Mouse (Mus musculus) kidney, adult 8-10 months (tissue): ENCODE results near the gene Ubr2.
A peak's percentile ranks its signal among the peaks of the same experiment; 100 is the strongest.

Source experiments
- DNase-seq, 2 experiments: peaks; one replicate each; pipeline ENCODE4 v3.0.0; 2022

Gene Ubr2

DNA sequence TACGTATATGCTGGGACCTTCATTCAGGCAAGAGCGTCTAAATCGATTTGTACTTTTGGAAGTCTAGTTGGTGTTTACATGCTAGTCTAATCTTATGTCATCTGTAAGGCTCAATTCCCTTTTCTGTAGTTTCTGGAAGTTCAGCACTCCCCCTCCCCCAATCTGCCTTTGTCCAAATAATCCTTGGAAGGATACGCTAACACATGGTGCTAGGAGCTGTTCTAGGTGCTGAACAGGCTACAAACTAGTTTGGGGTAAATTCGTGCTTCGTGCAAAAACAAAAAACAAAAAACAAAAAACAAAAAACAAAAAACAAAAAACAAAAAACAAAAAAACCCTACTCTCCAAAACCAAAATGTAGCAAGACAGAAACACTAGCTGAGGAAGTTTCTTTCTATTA, 89.5 kb downstream of the Ubr2 start:
- DNase-seq, result no peak

DNA sequence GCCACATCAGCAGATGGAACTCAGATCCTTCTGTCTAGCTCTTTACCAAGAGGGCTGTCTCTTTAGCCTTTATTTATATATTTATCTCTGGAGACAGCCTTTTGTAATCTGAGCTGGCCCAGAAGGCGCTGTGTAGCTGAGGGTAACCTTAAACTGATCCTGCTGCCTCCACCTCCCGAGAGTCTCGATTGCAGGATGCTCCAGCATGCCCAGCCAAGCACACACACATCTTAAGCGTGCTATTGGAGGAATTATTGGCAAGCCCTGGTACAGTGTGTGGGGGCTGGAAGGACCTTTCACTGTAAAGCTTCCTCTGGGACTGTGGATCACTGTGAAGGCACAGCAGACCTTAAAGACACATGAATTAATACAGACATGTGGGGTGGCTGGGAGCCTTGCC, 91.4 kb downstream of the Ubr2 start:
- DNase-seq, result no peak

DNA sequence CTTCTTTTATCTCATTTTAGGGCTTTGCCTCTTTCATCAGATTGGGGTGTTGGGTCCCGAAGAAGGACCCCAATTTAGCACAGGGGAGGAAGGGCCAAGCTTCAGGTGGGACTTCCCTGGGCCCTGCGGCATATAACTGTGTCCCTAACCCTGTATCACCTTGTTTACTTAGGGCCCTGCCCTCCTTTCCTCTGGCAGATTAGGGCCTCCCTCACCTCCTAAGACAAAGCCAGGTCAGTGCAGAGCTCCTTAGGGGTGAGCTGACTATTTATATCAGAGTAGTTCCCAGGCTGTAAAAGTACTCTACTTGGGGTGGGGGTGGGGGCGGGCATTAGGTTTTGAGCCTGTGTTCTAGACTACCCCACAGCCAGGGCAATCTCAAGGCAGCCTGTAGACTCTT, 95.2 kb downstream of the Ubr2 start:
- DNase-seq, result no peak

DNA sequence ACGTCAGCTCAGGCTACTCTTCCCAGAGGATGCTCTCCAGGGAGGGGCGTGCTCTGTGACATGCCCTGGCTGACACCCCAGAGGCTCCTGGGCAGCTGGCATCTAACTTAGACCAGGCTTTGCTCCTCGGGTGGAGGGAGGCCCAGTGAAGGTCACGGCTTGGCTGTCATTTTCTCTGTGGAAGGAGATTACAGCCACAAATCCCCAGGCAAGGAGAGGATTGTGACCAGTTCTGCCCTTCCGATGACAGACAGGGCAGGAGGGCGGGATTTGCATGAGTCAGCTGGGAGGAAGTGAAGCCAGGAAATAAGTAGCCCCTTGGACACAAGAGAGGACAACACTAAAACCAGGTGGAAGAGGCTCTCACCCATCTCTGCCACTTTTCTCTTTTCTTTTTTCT, 98.0 kb downstream of the Ubr2 start:
- DNase-seq, result no peak

DNA sequence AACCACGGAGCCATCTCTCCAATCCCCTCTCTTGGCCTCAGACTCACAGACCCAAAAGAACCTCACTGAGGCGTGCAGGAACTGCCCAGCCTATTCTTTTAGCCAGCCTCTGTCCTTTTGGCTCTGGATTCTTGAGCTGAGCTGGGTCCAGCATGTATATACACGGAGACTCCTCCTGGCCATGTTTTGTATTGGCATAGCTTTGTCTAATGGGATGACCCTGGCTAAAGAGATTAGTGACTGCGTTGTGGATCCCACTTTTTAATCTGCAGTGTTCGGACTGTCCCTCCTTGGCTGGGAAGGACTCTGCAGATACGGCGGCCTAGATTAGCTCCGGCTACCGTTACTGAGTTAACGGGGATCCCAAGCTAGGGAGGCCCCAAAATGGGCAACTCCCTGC, 100.2 kb downstream of the Ubr2 start, which contains the start of gene Prph2:
TSS of gene Prph2 (plus strand) at position 274 of the 400 bp plus-strand sequence.
- DNase-seq, result no peak

DNA sequence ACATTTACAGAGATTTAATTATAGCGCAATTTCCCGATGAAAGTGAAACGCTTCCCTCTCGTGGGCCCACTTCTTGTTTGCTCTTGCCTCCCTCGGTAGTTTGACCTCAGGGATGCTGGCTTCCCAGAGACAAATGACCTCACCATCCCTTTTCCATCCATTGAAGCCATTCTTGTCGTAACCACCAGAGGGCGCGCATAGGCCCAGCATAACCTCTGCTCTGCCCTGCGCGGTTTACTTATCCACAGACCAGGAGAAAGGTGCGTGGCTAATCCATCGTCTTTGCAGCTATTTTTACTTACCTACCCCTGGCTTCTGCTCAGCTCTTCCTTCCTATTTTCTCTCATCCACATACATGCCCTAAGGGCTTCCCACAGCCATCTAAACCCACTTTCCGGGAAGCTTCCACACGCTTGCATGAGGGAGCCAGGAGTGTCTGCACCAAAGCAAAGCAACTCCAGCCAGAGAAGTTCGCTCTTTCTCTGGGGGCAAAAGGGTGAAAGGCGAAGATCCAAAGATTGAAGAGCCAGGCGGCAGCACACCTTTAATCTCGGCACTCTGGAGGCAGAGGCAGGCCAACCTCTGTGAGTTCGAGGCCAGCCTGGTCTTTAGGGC, 106.4 kb downstream of the Ubr2 start:
- DNase-seq, result peak; percentile 69 to 87

DNA sequence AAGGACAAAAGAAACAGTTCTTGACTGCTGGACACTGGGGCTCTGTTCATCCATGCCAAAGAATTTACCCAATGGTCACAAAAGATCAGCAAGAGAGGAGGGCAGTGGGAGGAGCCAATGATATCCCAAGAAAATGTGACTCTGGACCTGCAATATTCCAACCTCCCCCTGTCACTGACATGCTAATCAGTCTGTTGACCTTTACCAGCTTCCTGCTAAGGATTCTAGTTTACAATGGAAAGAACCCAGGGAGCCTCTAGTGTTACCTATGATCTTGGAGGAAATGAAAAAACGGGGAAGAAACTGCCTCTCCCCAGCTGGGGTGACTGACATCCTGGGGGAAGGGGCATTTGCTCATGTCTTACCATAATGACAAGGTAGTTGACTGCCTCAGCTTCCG, 109.4 kb downstream of the Ubr2 start:
- no peak for DNase-seq

DNA sequence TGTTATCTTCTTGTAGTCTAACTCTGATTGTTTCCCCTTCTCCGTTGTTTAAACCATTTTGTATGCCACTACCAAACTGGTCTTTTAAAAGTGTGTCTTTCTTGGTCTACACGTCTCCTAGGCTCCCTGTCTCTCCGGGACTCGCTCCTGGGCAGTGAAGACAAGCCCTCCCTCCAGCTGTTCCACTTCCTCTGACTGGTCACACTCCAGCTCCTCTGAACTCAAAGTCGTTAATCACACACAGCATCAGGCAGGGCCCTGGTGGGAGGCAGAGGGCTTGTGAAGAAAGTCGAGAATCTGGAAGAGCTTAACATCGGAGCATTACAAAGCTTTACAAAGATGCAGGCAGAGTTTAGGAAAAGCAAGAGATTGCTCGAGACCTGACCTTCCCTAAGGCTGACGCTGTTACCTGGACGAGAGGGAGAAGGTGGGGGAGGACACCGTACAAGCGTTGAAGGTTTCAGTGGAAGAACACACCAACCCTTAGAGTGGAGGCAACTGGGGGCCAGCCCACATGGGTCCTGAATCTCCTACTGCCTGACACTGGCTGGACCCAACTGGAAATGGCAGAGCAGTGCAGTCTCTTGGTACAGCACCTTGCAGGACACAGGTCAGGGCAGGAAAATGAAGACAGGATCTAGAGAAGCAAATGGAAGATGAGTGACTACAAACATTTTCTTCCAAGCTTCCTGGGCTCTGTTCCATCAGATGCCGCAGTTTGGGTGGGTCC, 113.0 kb downstream of the Ubr2 start:
- peak in 1 of 2 experiments; percentile 37 for DNase-seq

DNA sequence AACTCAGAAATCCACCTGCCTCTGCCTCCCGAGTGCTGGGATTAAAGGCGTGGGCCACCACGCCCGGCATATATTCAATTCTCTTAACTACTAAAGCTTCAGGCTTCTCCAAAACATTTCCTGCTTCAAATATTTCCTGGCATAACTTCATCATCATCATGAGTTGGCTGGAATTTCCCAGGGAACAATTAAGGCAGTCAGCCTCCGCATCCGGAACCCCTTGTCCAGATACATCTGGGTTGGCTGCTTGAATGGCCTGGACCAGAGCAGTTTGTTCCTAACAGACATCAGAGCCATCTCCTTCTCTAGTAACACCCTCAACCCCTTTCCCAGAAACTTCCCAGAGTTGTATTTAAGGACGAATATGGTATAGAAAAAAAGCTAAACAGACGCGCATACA, 114.9 kb downstream of the Ubr2 start:
- peak in 1 of 2 experiments; percentile 38 for DNase-seq

DNA sequence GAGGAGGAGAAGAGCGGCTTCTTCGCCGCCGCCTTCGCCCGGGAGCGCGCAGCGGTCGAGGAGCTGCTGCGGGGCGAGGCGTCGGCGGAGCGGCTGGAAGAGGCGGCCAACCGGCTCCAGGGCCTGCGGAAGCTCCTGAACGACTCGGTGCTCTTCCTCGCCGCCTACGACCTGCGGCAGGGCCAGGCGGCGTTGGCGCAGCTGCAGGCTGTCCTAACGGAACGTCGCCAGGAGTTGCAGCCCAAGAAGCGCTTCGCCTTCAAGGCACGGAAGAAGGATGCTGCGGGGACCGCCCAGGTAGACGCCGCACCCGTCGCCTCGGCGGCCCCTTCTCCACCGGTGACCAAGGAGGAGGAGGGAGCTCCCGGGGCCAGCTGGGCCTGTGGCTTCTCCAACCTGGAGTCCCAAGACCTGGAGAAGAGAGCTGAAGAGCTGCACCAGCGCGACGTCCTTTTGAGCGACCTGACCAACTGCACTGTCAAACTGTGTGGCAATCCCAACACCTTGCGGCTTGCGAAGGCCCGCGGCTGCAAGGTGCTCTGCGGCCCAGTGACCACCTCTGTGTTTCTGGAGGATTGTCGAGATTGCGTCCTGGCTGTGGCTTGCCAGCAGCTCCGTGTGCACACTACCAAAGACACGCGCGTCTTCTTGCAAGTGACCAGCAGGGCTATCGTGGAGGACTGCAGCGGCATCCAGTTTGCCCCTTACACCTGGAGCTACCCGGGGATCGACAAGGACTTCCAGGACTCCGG, 119.3 kb downstream of the Ubr2 start:
- DNase-seq, result peak in 1 of 2 experiments; percentile 42

DNA sequence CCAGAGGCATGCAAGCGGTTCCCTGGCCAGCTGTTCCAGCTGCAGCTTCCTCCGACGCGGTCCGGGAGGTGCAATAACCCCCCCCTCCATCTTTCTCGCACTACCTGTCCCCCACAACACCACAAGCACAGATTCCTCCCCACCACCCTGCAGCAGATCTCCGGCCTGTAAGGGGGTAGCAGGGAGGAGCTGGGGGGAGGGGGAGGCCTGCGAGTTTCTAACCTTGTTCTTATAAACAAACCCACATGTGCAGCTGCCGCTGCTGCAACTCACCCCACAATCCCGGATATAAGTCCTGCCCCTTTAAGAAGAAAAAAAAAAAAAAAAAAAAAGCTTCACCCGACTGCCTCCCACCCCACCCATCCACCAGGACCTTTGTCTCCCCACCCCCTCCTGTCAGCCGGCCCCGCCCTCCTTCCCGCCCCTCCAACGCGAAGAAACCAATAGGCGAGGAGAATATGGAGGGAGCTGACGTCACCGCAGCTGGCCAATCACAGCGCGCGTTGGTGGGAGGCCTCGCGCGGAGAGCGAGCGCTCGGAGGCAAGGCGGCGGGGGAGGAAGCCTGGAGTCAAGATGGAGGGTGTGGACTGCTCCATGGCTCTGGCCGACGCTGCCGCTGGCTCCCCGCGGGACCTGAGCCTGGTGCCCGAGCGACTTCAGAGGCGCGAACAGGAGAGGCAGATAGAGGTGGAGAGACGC, 120.1 kb downstream of the Ubr2 start, which contains the start of gene Tbcc:
TSS of gene Tbcc (plus strand) at position 569 of the 700 bp plus-strand sequence.
- peak; percentile 97 for DNase-seq

DNA sequence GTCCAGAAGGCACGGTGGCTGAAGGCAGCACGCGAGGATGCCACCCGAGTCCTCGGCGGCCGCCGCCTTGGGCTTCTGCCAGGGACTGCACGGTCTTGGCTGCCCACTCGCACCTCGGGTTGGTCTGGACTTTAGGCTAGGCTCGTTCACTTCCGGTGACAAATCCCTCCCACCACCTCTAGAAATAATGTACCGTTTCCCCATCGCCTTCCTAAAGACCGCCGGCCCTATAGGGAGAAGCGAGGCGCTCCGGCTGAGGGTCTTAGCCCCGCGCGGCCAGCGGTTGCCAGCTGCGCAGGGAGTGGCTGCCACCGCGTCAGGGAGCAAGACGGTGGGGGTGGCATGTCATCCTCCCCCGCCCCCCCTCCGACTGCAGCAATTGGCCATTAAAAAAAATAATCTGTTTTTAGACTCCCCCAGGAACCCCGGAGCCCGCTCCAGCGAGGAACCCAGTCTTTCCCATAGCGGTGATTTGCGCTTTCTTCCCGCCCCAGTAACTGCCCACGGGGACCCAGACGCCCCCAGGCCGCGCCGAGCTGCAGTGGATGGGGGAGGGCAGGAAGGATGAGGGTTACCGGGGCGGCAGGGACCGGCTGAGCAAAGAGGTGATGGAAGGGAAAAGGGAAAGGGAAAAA, 120.8 kb downstream of the Ubr2 start:
- DNase-seq, result peak; percentile 78 to 88

DNA sequence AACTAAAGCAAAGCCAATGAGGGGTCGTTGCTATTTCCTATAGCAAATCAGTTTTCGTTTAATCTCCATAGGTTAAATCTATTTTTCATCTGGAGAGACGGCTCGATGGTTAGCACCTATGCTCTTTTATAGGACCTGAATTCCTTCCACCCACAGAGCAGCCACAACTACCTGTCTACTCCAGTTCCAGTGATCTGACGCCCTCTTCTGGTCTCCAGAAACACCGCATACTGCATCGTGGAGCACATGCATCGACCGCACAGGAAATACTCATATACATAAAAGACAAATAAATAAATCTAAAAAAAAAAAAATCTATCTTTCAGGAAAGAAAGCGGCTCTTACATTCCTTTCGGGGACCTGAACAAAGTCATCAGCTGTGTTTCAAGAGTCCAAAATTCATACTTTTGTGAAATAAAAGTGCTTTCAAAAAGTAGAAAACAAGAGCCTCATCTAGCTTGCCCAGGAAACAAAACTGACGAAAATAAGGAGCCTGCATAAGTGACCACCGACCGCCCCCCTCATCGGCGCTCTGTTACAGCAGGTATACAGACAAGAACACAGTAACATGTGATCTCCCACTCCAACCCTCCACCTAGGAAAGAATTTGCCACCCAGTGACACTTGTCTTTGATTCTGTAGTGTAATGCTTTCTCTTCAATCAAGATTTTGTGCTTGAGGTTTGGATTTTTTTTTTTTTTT, 121.7 kb downstream of the Ubr2 start:
- DNase-seq, result peak; percentile 56 to 59

DNA sequence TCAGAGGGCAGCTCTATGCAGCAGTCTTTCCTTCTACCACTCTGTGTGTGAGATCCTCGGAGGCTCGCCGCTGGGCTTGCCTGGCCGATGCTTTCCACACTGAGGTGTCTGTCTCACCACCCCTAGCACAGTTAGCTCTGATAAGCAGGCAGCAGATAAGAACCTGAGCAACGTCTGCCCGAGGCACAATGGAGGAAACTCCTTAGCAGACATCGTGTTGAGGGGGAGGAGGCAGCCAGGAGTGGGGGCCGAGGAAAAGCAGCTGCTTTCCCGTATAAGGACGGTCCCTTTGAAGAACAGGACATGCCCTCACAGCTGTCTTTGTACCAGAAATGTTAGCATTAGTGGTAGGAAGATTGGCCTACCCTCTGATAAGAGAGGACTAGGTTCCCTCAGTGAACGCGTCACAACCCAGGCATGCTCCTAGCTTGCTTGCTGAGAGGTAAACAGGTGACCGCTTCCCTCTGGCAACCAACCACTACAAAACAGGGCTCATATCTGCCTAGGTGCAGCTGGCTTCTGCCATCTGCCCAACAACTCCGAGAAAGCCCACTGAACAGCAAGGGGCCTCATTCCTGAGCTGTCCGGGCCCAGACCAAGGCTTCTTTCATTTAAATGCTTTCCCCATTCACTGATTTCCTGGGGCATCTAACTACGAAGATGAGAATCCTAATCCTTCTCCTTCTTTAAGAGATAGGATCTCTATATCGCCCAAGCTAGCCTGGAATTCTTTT, 124.3 kb downstream of the Ubr2 start:
- no peak for DNase-seq

DNA sequence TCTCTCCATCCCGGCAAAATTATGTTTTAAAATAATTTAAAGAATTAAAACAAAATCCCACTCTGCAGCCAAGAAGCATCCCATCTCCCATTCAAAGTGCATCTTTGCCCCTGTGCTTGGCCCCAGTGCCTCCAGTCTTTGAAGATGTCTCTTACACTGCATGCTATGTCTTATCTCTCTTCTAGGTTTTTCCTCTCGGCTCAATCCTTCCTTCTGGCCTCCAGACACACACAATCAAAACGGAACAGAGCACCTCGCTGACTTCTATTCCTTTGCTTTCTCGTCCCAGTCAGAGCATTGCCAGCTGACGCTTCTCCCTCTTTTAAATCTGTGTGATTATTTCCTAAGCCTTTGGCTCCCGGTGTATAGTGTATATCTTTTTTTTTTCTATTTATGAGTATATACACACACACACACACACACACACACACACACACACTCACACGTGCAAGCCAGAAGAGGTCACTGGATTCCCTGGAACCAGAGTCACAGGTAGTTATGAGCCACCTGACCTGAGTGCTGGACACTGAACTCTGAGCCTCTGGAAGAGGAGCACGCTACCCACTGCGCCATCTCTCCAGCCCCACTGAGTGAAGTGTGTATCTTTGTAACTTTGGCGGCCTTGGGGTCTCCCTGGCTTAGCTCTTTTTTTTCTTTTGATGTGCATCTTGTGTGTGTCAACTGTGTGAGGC, 125.0 kb downstream of the Ubr2 start:
- no peak for DNase-seq

DNA sequence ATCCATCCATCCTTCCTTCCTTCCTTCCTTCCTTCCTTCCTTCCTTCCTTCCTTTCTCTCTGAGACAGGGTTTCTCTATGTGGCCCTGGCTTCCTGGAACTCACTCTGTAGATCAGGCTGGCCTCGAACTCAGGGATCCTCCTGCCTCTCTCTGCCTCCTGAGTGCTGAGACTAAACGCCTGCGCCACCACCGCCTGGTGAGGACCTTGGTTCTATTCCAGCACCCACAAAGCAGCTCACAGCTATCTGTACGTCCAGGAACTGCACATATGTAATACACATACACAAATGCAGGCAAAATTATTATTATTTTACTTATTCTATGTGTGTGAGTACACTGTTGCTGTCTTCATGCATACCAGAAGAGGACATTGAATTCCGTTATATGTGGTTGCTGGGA, 125.6 kb downstream of the Ubr2 start:
- DNase-seq, result no peak

DNA sequence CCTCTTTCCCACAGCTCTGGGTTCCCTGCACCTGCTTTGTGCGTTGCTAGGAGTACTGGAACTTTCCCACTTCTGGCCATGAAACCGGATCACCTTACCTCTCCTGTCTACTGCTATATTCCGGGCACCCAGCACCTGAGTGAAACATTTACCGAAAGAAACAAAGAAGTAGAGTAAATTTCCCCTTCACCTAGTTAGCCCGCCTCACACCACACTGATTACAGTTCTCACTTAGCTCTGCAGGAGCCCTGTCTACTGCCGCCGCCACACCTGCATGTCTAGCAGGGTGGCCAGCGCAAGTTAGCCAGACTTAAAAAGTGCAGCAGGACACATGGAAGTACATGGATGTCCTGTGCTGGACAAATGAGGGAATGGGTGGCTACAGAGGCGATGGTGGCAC, 127.2 kb downstream of the Ubr2 start:
- no peak for DNase-seq

DNA sequence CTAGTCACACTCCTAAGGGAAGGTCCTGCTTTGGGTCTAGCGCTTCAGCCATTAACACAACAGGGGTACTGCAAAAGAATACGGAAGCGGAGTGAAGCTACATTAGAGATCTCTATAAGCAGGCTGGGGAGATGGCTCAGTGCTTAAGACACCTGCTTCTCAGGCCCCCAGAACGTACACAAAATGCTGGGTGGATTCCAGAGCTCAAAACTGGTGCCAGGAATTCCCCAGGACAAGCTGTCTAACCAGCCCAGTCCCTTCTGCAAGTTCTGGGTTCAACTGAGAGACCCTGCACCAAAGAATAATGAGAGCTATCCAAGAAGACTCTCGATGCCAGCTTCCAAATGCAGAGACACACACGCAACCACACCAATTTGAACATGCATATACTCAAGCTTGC, 128.6 kb downstream of the Ubr2 start:
- no peak for DNase-seq

DNA sequence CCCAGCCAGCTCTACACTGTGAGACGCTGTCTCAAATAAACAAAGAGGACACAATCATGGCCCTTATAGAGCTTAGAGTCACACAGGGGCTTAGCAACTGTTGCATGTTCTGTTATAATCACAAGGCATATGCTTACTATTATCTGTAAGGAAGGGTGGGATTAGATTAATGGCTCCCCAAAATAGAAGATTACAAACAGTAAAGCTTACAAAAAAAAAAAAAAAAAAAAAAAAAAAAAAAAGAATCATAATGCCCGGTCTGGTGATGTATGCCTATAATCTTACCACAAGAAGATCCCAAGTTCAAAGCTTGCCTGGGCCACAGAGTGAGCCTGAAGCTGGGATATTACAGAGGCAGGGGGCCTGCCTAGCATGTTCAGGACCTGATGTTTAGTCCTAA, 130.0 kb downstream of the Ubr2 start:
- DNase-seq, result no peak

DNA sequence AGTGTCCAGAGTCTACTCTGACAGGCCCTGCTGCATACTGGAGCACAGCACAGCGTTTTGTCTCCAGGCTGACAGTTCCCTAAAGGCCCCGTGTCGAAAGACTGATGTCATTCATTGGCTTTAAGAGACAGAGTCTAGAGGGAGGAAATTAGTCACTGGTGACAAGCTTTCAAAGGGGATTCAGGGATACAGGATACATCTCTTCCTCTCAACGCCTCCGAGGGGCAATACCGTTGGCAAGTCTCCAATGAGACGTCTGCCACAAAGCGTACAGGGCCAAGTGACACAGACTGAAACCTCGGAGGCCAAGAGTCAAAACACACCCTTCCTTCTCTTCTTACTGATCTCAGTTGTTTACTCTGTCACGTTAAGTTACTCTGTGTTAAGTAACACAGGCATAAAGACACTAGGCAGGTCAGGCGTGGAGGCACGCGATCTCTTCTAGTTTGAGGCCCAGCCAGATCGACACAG, 130.5 kb downstream of the Ubr2 start:
- peak; percentile 51 to 74 for DNase-seq
